Mouse (Mus musculus) olfactory bulb, adult 2 months (tissue): ENCODE measurements at regions not wholly inside any gene's neighbourhood (a gene's known extent, or its start where the extent isn't known, plus 50 kb on each side); places are given as distances from the start of the nearest gene placed in this dataset.

ENCODE experiments used
- CTCF ChIP-seq: fragments of 200-500 bp; IDR thresholded peaks from 2 replicates; pipeline ENCODE4 v1.5.1; 2012; ENCODE audit warnings: low read depth, mild to moderate bottlenecking, low read length, moderate library complexity; ENCODE audit not compliant: insufficient read depth
- POLR2A ChIP-seq: fragments of 200-500 bp; IDR thresholded peaks from 2 replicates; pipeline ENCODE4 v1.6.1; 2012; ENCODE audit warnings: mild to moderate bottlenecking, low read depth, low read length, moderate library complexity; ENCODE audit not compliant: insufficient read depth

- TF ChIP-seq CTCF (no peak), POLR2A (no peak)
Measured at GRCm38 (mm10) chr14:72760123-72760522, 50.3 kb upstream of the Fndc3a start.
